Mouse (Mus musculus) heart, postnatal 0 days (tissue): ENCODE data around the gene Chmp6. TPM values are rescaled to one million over a fixed set of nuclear protein-coding genes. Genes with fewer than 3 reads are reported as not detected.

Experiments
- ATAC-seq: fragments of 200-750 bp; cut with Nextera tagmentation; 2 replicates; pipeline ENCODE4 v1.8.0; 2017; ENCODE audit warnings: low read depth, moderate number of reproducible peaks, moderate library complexity; ENCODE audit not compliant: insufficient read depth
- DNase-seq: peaks from one replicate; pipeline ENCODE4 v3.0.0-alpha.2; 2016; ENCODE audit warnings: low spot score
- H3K27ac ChIP-seq: fragments of 300-500 bp; sonication (generic); 2 replicates; pipeline ENCODE4 v1.5.1; 2014; ENCODE audit warnings: low read depth, mild to moderate bottlenecking
- H3K27me3 ChIP-seq: fragments of 300-500 bp; sonication (generic); 2 replicates; pipeline ENCODE4 v1.6.1; 2014; ENCODE audit warnings: low read length, mixed read lengths; ENCODE audit not compliant: control insufficient read depth, insufficient read depth
- H3K36me3 ChIP-seq: fragments of 300-500 bp; sonication (generic); replicated peaks from 2 replicates; pipeline ENCODE4 v1.6.1; 2014; ENCODE audit warnings: low read length, mixed read lengths; ENCODE audit not compliant: control insufficient read depth, insufficient read depth
- H3K4me1 ChIP-seq: fragments of 300-500 bp; sonication (generic); 2 replicates; pipeline ENCODE4 v1.6.1; 2014; ENCODE audit warnings: antibody characterized with exemption; ENCODE audit not compliant: control insufficient read depth, insufficient read depth
- H3K4me2 ChIP-seq: fragments of 300-500 bp; sonication (generic); 2 replicates; pipeline ENCODE4 v1.6.1; 2014; ENCODE audit warnings: low read depth, mild to moderate bottlenecking, low read length, moderate library complexity
- H3K4me3 ChIP-seq: fragments of 300-500 bp; sonication (generic); 2 replicates; pipeline ENCODE4 v1.5.1; 2014; ENCODE audit warnings: low read depth, low read length
- H3K9ac ChIP-seq: fragments of 300-500 bp; sonication (generic); replicated peaks from 2 replicates; pipeline ENCODE4 v1.6.1; 2014; ENCODE audit warnings: low read depth, low read length, mixed read lengths
- H3K9me3 ChIP-seq: fragments of 300-500 bp; sonication (generic); replicated peaks from 2 replicates; pipeline ENCODE4 v1.6.1; 2016; ENCODE audit warnings: low read length; ENCODE audit not compliant: control insufficient read depth
- CTCF ChIP-seq: IDR thresholded peaks from 2 replicates; pipeline ENCODE4 v1.5.1; 2016; ENCODE audit warnings: antibody characterized with exemption, control low read depth, low read depth
- EP300 ChIP-seq: IDR thresholded peaks from 2 replicates; pipeline ENCODE4 v1.6.1; 2016; ENCODE audit warnings: antibody characterized with exemption, low read depth
- WGBS: fragments of 180-500 bp; shearing (Covaris S2); extraction: QIAGEN DNeasy Blood & Tissue Kit; methylation state at CpG from one replicate; pipeline ENCODE4 v1.1.7; 2014; 5-methylcytosine and 5-hydroxymethylcytosine counted together
- polyA plus RNA-seq: library from polyadenylated mRNA; unstranded; fragments of >200 nt; fragmentation: Nextera tagmentation; extraction: Ambion mirVana; gene quantifications from 2 replicates; pipeline ENCODE4 v1.2.1, GENCODE M21; 2015
- total RNA-seq: library from RNA; depleted of rRNA; stranded (reverse); fragments of >200 nt; gene quantifications from 2 replicates; pipeline ENCODE4 v1.2.3, GENCODE M21; 2014; ENCODE audit warnings: low replicate concordance

The Chmp6 gene
- total and polyA plus RNA-seq, 2 experiments from 2014 or later: 57.7 to 65.2 TPM

- Histone ChIP-seq H3K4me3 (no peak overlapping the region), H3K27ac (no peak overlapping the region), H3K27me3 (no peaks in the 10 kb centered on the region), H3K9ac (no peak overlapping the region), H3K4me2 (no peak overlapping the region), H3K36me3 (peaks cover 82% of the 10 kb centered on the region), H3K4me1 (no peaks in the 10 kb centered on the region), H3K9me3 (no peaks in the 10 kb centered on the region)
- no peak for ATAC-seq
- TF ChIP-seq CTCF: no peak
- no peak for TF ChIP-seq EP300
- WGBS: 85% methylated on average over 1 of the region's 1 CpGs
- DNase-seq: no peak
Measured at GRCm38 (mm10) chr11:119874841-119875240, 38.4 kb upstream of the Chmp6 start.

DNA sequence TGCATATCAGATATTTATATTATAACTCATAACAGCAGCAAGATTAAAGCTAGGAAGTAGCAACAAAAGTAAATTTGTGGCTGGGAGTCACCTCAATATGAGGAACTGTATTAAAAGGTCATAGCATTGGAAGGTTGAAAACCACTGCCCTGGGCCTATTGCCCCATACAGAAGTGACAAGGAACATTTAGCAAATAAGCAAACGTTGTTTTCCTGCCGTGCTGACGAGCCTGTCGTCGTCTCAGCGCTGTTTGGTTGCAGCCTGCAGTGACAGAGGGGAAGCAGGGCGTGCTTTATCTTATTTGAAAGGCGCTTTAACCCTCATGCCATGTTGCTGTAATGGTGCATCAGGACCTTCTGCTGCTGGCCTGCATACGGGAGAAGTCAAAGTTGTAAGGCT is 37.6 kb upstream of the Chmp6 start:
- TF ChIP-seq EP300: no peak
- TF ChIP-seq CTCF: no peak
- Histone ChIP-seq H3K27me3 (no peaks in the 10 kb centered on the region), H3K36me3 (peaks cover 83% of the 10 kb centered on the region), H3K9me3 (no peaks in the 10 kb centered on the region), H3K4me3 (no peak overlapping the region), H3K27ac (no peak overlapping the region), H3K4me1 (no peaks in the 10 kb centered on the region), H3K4me2 (no peak overlapping the region), H3K9ac (no peak overlapping the region)
- WGBS: 66% methylated on average over 9 of the region's 9 CpGs
- DNase-seq (no peak), ATAC-seq (no peak)

- no peak overlapping the region for H3K4me3 ChIP-seq
- no peak for DNase-seq
- 91% methylated on average over 7 of the region's 7 CpGs for WGBS
- TF ChIP-seq CTCF (no peak), EP300 (no peak)
- ATAC-seq: no peak
- no peaks in the 10 kb centered on the region for H3K9me3 ChIP-seq
- no peak overlapping the region for H3K9ac ChIP-seq
- peaks cover 72% of the 10 kb centered on the region for H3K36me3 ChIP-seq
- no peaks in the 10 kb centered on the region for H3K4me1 ChIP-seq
- no peak overlapping the region for H3K27ac ChIP-seq
- no peaks in the 10 kb centered on the region for H3K27me3 ChIP-seq
- no peak overlapping the region for H3K4me2 ChIP-seq
Measured at GRCm38 (mm10) chr11:119877124-119877523, 36.1 kb upstream of the Chmp6 start.

- H3K4me1 ChIP-seq: no peaks in the 10 kb centered on the region
- no peak overlapping the region for H3K27ac ChIP-seq
- TF ChIP-seq CTCF (no peak), EP300 (no peak)
- ATAC-seq (no peak), DNase-seq (no peak)
- 82% methylated on average over 5 of the region's 5 CpGs for WGBS
- no peak overlapping the region for H3K4me2 ChIP-seq
- peaks cover 51% of the 10 kb centered on the region for H3K36me3 ChIP-seq
- no peaks in the 10 kb centered on the region for H3K9me3 ChIP-seq
- H3K4me3 ChIP-seq: no peak overlapping the region
- H3K9ac ChIP-seq: no peak overlapping the region
- no peaks in the 10 kb centered on the region for H3K27me3 ChIP-seq
Measured at GRCm38 (mm10) chr11:119879573-119879972, 33.7 kb upstream of the Chmp6 start.

DNA sequence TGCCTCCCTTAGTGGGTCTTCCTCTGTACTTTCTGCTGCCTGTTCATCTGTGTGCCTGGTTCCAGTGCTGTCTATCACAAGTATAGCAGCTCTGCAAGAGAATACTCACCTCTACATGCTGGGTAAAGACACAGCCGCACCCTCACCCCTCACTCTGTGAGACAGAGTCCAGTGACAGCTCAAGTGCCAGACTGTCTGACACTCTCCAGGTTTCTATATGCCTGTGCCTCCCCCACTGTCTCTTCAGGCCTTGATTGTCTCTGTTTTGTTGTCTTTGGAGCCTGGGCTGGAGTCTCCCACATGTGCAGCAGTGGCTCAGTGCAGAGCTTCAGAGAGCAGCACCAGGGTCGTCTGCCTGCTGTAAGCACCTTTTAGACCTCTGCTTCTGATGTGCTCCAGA is 29.6 kb upstream of the Chmp6 start:
- ATAC-seq: no peak
- H3K4me1 ChIP-seq: no peaks in the 10 kb centered on the region
- no peaks in the 10 kb centered on the region for H3K27me3 ChIP-seq
- H3K9ac ChIP-seq: no peak overlapping the region
- H3K36me3 ChIP-seq: peaks cover 55% of the 10 kb centered on the region
- H3K27ac ChIP-seq: no peak overlapping the region
- WGBS: 25% methylated on average over 2 of the region's 2 CpGs
- H3K4me2 ChIP-seq: no peak overlapping the region
- TF ChIP-seq CTCF (no peak), EP300 (no peak)
- DNase-seq: no peak
- no peaks in the 10 kb centered on the region for H3K9me3 ChIP-seq
- no peak overlapping the region for H3K4me3 ChIP-seq

DNA sequence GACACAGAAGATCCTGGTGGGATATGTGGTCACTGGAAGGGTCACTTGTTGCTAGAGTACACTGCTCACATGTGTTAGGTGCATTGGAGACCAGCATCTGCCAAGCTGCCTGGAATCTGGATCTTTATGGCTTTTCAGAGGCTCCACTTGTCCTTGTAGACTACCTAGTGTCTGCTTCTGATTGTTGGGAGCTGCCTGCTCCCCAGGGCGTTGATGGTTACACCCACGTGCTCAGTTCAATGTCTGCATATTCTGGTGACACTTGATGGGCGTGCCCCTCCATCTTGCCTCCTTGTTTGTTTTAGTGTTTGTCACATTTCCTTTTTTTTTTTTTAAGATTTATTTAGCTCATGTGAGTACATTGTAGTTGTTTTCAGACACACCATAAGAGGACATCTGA is 23.3 kb upstream of the Chmp6 start:
- H3K9ac ChIP-seq: no peak overlapping the region
- ATAC-seq (no peak), DNase-seq (no peak)
- no peak overlapping the region for H3K4me3 ChIP-seq
- WGBS: 83% methylated on average over 3 of the region's 3 CpGs
- no peak overlapping the region for H3K4me2 ChIP-seq
- no peaks in the 10 kb centered on the region for H3K4me1 ChIP-seq
- no peaks in the 10 kb centered on the region for H3K9me3 ChIP-seq
- TF ChIP-seq EP300 (no peak), CTCF (no peak)
- no peaks in the 10 kb centered on the region for H3K27me3 ChIP-seq
- no peak overlapping the region for H3K27ac ChIP-seq
- peaks cover 82% of the 10 kb centered on the region for H3K36me3 ChIP-seq
